Mouse (Mus musculus) hindbrain, embryonic 16.5 days (tissue): Measurements from ENCODE around the gene Mia. TPM values are rescaled to one million over a fixed set of nuclear protein-coding genes. Genes with fewer than 3 reads are reported as not detected.
A peak's percentile ranks its signal among the peaks of the same experiment; 100 is the strongest.

Experiments
- ATAC-seq: fragments of 200-750 bp; cut with Nextera tagmentation; 2 replicates; pipeline ENCODE4 v1.8.0; 2017; ENCODE audit warnings: moderate TSS enrichment, moderate library complexity
- H3K27ac ChIP-seq: fragments of 300-500 bp; sonication (generic); 2 replicates; pipeline ENCODE4 v1.5.1; 2014; ENCODE audit warnings: low read depth, mild to moderate bottlenecking, control low read depth, low read length, moderate library complexity
- H3K27me3 ChIP-seq: fragments of 300-500 bp; sonication (generic); replicated peaks from 2 replicates; pipeline ENCODE4 v1.6.1; 2014; ENCODE audit warnings: low read length; ENCODE audit not compliant: control insufficient read depth, insufficient read depth
- H3K36me3 ChIP-seq: fragments of 300-500 bp; sonication (generic); 2 replicates; pipeline ENCODE4 v1.6.1; 2014; ENCODE audit warnings: mild to moderate bottlenecking, low read length, moderate library complexity, mixed read lengths; ENCODE audit not compliant: control insufficient read depth, insufficient read depth
- H3K4me1 ChIP-seq: fragments of 300-500 bp; sonication (generic); 2 replicates; pipeline ENCODE4 v1.6.1; 2014; ENCODE audit warnings: low read depth, low read length; ENCODE audit not compliant: control insufficient read depth, insufficient read depth
- H3K4me2 ChIP-seq: fragments of 300-500 bp; sonication (generic); 2 replicates; pipeline ENCODE4 v1.6.1; 2014; ENCODE audit warnings: mild to moderate bottlenecking, low read length, control low read depth, moderate library complexity
- H3K4me3 ChIP-seq: fragments of 300-500 bp; sonication (generic); 2 replicates; pipeline ENCODE4 v1.5.1; 2014; ENCODE audit warnings: mild to moderate bottlenecking, low read length, control low read depth, moderate library complexity
- H3K9ac ChIP-seq: fragments of 300-500 bp; sonication (generic); 2 replicates; pipeline ENCODE4 v1.6.1; 2014; ENCODE audit warnings: low read depth, mild to moderate bottlenecking, control low read depth, low read length, moderate library complexity
- H3K9me3 ChIP-seq: fragments of 300-500 bp; sonication (generic); 2 replicates; pipeline ENCODE4 v1.6.1; 2014; ENCODE audit warnings: mild to moderate bottlenecking, low read length, moderate library complexity; ENCODE audit not compliant: control insufficient read depth
- WGBS: fragments of 180-500 bp; shearing (Covaris S2); extraction: QIAGEN DNeasy Blood & Tissue Kit; methylation state at CpG from one replicate; pipeline ENCODE4 v1.1.7; 2014; 5-methylcytosine and 5-hydroxymethylcytosine counted together
- polyA plus RNA-seq: library from polyadenylated mRNA; unstranded; fragments of >200 nt; fragmentation: Nextera tagmentation; extraction: Ambion mirVana; gene quantifications from 2 replicates; pipeline ENCODE4 v1.2.1, GENCODE M21; 2015

Gene Mia
- polyA plus RNA-seq, 1 experiment from 2014 or later: 40.5 TPM

DNA sequence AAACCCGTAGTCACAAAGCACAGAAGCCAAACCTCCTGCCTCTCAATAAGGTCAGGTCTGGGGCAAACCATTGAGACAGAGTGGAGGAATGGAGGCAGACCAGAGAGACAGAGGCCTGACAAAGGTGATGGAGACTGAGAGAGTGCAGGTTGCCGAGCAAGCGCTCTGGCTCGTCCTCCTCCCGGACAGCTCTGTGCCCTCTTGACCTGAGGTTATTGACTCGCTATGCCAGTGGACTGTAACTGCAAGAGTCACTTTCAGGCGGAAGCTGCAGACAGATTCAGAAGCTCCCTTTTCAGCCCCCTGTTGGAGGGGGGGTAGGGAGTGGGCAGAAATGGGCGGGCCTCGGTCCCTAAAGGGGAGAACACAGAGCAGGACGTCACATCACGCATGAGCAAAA lies 39.0 kb upstream of the Mia start:
- H3K27ac ChIP-seq: no peak overlapping the region
- H3K27me3 ChIP-seq: no peaks in the 10 kb centered on the region
- no peaks in the 10 kb centered on the region for H3K9me3 ChIP-seq
- no peak overlapping the region for H3K4me2 ChIP-seq
- H3K36me3 ChIP-seq: peaks cover 9% of the 10 kb centered on the region; the same call in 1 of the 2 replicates
- no peak for ATAC-seq
- H3K4me3 ChIP-seq: no peak overlapping the region
- no peak overlapping the region for H3K9ac ChIP-seq
- H3K4me1 ChIP-seq: peaks cover 17% of the 10 kb centered on the region
- WGBS: 63% methylated on average over 11 of the region's 11 CpGs

DNA sequence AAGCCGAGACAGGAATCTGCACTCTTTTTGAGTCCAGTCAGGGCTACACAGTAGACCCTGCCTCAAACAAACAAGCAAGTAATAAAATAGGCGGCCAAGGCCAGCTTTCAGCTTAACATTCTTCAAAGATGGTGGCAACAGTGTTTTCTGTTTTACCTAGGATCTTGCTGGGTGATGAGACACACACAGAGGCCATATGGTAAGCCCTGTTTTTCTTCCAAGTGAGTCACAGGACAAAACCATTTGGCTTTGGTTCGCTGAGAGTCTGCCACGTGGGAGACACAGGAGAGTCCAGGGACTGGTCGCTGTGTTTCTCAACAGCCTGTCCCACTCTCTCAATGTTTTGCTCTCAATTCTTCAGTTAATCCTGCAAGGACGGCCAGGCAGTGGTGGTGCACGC lies 37.6 kb upstream of the Mia start:
- H3K9me3 ChIP-seq: no peaks in the 10 kb centered on the region
- 0 out of 2 replicates have a peak, but pooled peaks cover 3% of the 10 kb centered on the region for H3K4me1 ChIP-seq
- H3K4me3 ChIP-seq: no peak overlapping the region
- peaks cover 17% of the 10 kb centered on the region; the same call in 1 of the 2 replicates for H3K36me3 ChIP-seq
- no peak overlapping the region for H3K4me2 ChIP-seq
- H3K9ac ChIP-seq: no peak overlapping the region
- 88% methylated on average over 7 of the region's 7 CpGs for WGBS
- H3K27me3 ChIP-seq: no peaks in the 10 kb centered on the region
- no peak for ATAC-seq
- no peak overlapping the region for H3K27ac ChIP-seq

DNA sequence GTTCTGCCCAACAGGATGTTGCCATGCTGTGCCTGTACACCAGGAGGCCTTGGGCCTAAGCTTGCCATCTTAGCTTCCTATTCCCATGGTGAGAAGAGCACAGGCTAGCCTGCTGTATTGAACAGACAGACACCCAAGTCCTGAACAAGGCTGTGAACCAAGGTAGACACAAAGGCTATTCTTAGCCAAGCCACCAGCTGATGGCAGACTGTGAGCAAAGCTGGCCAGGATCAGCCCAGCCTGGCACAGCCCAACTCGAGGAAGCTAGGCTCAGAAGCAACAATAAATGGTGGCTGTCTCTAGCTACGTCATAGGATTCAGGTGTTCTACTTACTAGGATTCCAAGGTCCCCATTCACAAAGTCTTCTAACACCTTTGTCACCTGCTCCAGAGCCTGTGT lies 31.7 kb upstream of the Mia start:
- H3K4me1 ChIP-seq: no peaks in the 10 kb centered on the region
- WGBS: 90% methylated on average over 2 of the region's 2 CpGs
- peaks cover 50% of the 10 kb centered on the region for H3K36me3 ChIP-seq

DNA sequence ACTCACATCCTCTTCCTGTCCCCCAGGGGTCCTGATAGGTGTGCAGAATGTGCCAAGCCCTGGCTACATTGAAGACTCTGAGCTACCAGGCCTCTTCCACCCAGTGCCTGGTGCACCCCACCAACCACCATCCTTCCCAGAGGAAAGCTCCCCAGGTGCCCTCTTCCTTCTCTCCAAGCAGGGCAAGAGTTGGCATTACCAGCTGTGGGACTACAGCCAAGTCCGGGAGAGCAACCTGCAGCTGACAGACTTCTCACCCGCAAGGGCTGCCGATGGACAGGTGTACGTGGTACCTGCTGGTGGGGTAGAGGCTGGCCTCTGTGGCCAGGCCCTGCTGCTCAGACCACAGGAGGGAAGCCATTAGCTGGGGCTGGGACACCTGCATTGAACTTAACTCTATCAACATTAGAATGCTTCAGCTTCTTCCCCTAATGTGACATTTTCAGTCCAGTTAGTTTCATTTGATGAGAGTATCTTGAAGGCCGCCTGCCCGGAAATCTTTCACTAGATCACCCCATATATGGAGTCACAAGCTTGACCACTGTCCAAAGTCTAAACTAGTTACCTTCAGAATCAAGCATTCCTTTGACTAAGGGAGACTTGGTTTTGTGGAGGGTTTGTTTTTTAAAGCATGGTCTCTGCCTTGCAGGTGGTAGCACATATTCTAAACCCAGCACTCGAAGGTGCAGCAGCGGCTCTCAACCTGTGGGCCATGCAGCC lies 22.9 kb upstream of the Mia start:
- Histone ChIP-seq H3K36me3 (peaks cover 25% of the 10 kb centered on the region), H3K9ac (no peak overlapping the region), H3K4me2 (no peak overlapping the region), H3K9me3 (no peaks in the 10 kb centered on the region), H3K27ac (no peak overlapping the region), H3K4me1 (no peaks in the 10 kb centered on the region), H3K4me3 (no peak overlapping the region), H3K27me3 (no peaks in the 10 kb centered on the region)
- no peak for ATAC-seq
- 96% methylated on average over 8 of the region's 8 CpGs for WGBS

More for the DNA sequence above, 31.7 kb upstream of the Mia start:
- no peak overlapping the region for H3K27ac ChIP-seq
- ATAC-seq: no peak
- no peaks in the 10 kb centered on the region for H3K9me3 ChIP-seq
- H3K9ac ChIP-seq: no peak overlapping the region
- H3K4me2 ChIP-seq: no peak overlapping the region
- H3K4me3 ChIP-seq: no peak overlapping the region
- H3K27me3 ChIP-seq: no peaks in the 10 kb centered on the region

DNA sequence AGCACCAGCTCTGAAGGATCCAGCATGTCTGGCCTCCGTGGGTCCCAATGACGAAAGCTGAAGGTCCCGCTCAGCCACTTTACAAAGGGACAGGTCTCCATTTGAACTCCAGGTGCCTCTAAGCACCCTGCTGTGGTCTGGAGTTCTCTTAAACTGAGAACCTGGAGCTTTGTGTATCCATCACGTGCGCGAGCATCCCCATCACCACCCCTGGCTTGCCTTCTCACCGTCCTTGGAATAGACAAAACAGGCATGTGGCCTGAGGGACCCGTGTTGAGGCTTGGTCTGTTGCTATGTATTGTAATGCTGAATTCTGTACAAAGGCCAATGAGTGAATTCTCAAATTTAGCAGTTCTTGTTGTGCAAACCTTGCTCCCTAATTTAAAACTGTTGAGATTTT lies 17.8 kb upstream of the Mia start:
- Histone ChIP-seq H3K27ac (no peak overlapping the region), H3K36me3 (peaks cover 7% of the 10 kb centered on the region; the same call in 1 of the 2 replicates), H3K9ac (no peak overlapping the region), H3K4me1 (peaks cover 14% of the 10 kb centered on the region), H3K4me2 (no peak overlapping the region), H3K9me3 (no peaks in the 10 kb centered on the region), H3K27me3 (no peaks in the 10 kb centered on the region), H3K4me3 (no peak overlapping the region)
- 94% methylated on average over 8 of the region's 8 CpGs for WGBS
- no peak for ATAC-seq

DNA sequence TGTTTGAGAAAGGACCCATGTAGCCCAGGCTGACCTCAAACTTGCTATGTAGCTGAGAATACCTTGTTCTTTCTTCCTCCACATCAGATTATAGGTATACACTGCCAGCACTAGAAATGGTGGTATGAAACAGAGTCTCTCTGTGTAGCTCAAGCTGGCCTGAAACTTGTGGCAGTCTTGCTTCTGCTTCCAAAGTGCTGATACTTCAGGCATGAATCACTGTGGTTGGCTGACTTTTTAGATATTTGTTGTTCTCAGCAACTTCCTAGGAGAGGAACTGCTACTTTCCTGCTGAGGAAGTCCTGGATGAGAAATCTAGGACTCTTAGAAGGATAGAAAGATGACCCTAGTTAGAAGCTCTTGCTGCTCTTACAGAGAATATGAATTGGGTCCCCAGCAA lies 17.4 kb upstream of the Mia start:
- Histone ChIP-seq H3K4me1 (peaks cover 18% of the 10 kb centered on the region), H3K27me3 (no peaks in the 10 kb centered on the region), H3K4me2 (no peak overlapping the region), H3K4me3 (no peak overlapping the region), H3K27ac (no peak overlapping the region), H3K9me3 (no peaks in the 10 kb centered on the region), H3K9ac (no peak overlapping the region), H3K36me3 (peaks cover 7% of the 10 kb centered on the region; the same call in 1 of the 2 replicates)
- ATAC-seq: no peak

DNA sequence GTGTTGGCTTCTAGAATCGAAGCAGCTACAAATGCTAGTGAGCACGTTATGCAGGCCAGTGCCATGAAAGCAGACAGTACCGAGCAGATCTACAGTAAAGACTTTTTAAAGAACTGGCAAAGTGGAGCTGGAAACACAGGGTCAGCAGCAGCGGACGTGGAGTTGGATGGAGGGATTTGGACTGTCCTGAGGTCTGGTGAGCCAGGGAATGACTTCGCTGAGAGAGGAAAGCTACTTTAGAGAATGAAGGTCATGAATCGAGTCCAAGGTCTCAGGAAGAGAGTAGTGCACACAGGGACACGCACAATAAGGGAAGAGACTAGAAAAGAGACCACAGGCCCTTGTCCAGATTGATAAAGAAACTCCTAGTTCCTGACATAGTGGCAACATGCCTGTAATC lies 16.7 kb upstream of the Mia start:
- H3K4me1 ChIP-seq: peaks cover 20% of the 10 kb centered on the region
- no peak for ATAC-seq
- no peak overlapping the region for H3K4me3 ChIP-seq
- no peak overlapping the region for H3K27ac ChIP-seq
- H3K4me2 ChIP-seq: no peak overlapping the region
- no peaks in the 10 kb centered on the region for H3K27me3 ChIP-seq
- H3K9me3 ChIP-seq: no peaks in the 10 kb centered on the region
- no peak overlapping the region for H3K9ac ChIP-seq
- 94% methylated on average over 8 of the region's 8 CpGs for WGBS
- H3K36me3 ChIP-seq: peaks cover 7% of the 10 kb centered on the region; the same call in 1 of the 2 replicates

DNA sequence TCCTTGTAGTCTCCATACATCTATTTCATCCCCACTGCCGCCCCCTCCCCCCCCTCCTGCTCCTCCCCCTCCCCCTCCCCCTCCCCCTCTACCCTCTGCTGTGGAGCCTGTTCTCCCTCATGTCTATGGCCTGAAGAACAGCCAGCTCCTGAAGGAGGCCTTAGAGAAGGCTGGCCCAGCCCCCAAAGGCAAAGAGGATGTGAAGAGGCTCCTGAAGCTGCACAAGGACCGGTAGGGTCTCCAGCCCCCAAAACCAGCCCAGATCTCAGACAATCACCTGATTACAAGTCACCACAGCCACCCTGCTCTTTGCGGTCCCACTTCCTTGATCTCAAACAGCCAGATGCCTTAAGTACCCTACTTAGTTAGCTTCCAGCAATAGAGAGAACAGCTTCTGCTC lies 16.2 kb upstream of the Mia start:
- 95% methylated on average over 3 of the region's 3 CpGs for WGBS
- H3K4me2 ChIP-seq: no peak overlapping the region

DNA sequence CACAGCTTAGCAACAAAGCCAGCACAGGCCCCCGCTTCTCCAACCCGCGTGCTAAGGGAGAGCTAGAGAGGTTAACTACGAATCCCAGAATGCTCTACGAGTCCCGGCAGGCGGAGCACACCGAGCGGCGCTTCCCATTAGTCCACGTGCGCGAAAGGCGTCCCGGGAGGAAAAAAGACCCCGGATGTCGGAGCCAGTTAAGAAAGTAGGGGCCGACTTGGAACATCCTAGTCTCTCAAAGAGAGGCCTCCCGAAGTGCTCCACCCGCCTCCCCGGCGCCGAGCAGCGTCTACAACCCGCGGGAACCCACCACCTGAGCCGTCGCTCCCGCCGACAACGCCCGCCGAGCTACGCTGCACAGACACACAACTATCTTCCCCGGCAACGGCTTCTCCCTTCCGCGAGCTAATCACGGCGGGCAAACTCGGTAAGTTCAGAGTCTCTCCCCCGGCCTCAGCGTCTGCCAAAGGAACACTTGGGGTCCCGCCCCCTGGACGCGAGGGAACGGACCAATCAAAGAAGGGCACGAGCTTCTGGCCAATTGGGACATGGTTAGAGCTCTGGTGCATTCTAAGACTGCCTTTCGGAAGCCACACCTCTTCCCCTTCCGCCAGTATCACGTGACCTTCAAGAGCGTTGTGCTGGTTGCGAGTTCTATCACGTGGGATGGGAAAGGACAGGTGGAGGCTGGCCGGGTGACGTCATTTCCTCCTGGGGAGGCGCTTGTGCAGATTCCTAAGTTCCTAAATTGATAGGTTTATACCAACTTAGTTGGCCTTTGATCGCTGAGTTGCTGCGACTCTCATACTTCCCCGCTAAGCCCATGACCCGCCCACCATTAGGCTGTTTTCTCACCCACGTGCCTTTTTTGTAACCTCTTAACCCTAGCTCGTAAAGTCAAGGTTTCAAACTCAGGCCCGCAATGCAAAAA lies 15.0 kb upstream of the Mia start, which contains the start of the genes BC024978 and Snrpa:
TSS of gene BC024978 (plus strand) at position 101 of the 931 bp plus-strand sequence.
TSS of gene Snrpa (minus strand) at position 591 of the 931 bp plus-strand sequence.
- H3K9me3 ChIP-seq: no peaks in the 10 kb centered on the region
- H3K27me3 ChIP-seq: no peaks in the 10 kb centered on the region
- peak within 1 kb of the TSS; percentile 98 for H3K27ac ChIP-seq
- peak within 1 kb of the TSS; percentile 83 for H3K4me3 ChIP-seq
- peak within 1 kb of the TSS; percentile 94 for H3K4me2 ChIP-seq
- peaks cover 20% of the 10 kb centered on the region for H3K4me1 ChIP-seq
- H3K9ac ChIP-seq: peak within 1 kb of the TSS; percentile 88
- H3K36me3 ChIP-seq: peaks cover 21% of the 10 kb centered on the region
- under 1% methylated on average over 64 of the region's 64 CpGs for WGBS
- ATAC-seq: peak; percentile 98

More for the DNA sequence above, 16.2 kb upstream of the Mia start:
- no peaks in the 10 kb centered on the region for H3K27me3 ChIP-seq
- no peak overlapping the region for H3K9ac ChIP-seq
- H3K4me1 ChIP-seq: peaks cover 20% of the 10 kb centered on the region
- no peaks in the 10 kb centered on the region for H3K9me3 ChIP-seq
- no peak for ATAC-seq
- peaks cover 9% of the 10 kb centered on the region for H3K36me3 ChIP-seq
- H3K27ac ChIP-seq: no peak overlapping the region
- H3K4me3 ChIP-seq: no peak overlapping the region
